Mouse (Mus musculus): ENCODE data around the gene 1700021F05Rik. TPM values are rescaled to one million over a fixed set of nuclear protein-coding genes. Genes with fewer than 3 reads are reported as not detected.

1700021F05Rik gene
- polyA plus RNA-seq, 1 experiment from 2014 or later, result 73.1 TPM

Other genes with a start within 250 kb of the 1700021F05Rik start
- gene Bend3, start 62.2 kb downstream of the 1700021F05Rik start, polyA plus RNA-seq (2014; fragmentation: Nextera tagmentation; extraction: Ambion mirVana), result 8.4 and 8.9 TPM in 2 replicates
- 10.1 and 11.9 TPM in 2 replicates for gene Gm9803, start 16.9 kb downstream of the 1700021F05Rik start, polyA plus RNA-seq (2014; fragmentation: Nextera tagmentation; extraction: Ambion mirVana)
- 609 and 623 TPM in 2 replicates for gene Cd24a, start 37.3 kb upstream of the 1700021F05Rik start, polyA plus RNA-seq (2014; fragmentation: Nextera tagmentation; extraction: Ambion mirVana)

Measured in kidney, embryonic 14.5 days (tissue).